ENCODE assay signal across 9 mouse cellular contexts in genomic region chr9:103364601-103365289, GRCm38 (mm10). TPM values are rescaled to one million over a fixed set of nuclear protein-coding genes. Genes with fewer than 3 reads are reported as not detected.
DNase-seq lines count a peak whose midpoint lies in the region; ATAC-seq and TF ChIP-seq lines count a peak whose summit lies in the region.
"Had no signal": no experiment of that assay in that cellular context is flagged by ENCODE, and none has a peak within 500 bp of the region (broad histone marks: within the 10 kb centered on the region; RNA-seq: fewer than 3 reads in every experiment).

No protein-coding gene starts in this region.

- no peak for TF ChIP-seq POLR2A in MEL (IDR thresholded peaks at IDR 0.05; ENCODE audit: control insufficient read depth in 1 of 2, insufficient read depth in 1 of 2, low read depth in 1 of 2, low read length in 2 of 2, poor library complexity in 1 of 2)

- H3K27ac ChIP-seq in MEL (ENCODE audit: control insufficient read depth, low read depth, low read length), result peak overlapping the region; percentile 78
- peak overlapping the region; percentile 98 for H3K27ac ChIP-seq in hindbrain, embryonic 16.5 days (ENCODE audit: low read depth, low read length)

- peaks cover 13 to 26% of the 10 kb centered on the region in 2 experiments for H3K4me1 ChIP-seq in MEL (ENCODE audit: control insufficient read depth in 1 of 2, insufficient read depth in 2 of 2, low read length in 2 of 2)
- peaks cover 18% of the 10 kb centered on the region for H3K4me1 ChIP-seq in hindbrain, embryonic 16.5 days (ENCODE audit: control insufficient read depth, insufficient read depth, low read depth, low read length)

- WGBS in hindbrain, embryonic 16.5 days, result 4% methylated on average over 65 of the region's 94 CpGs

- H3K79me2 ChIP-seq in MEL (ENCODE audit: control insufficient read depth, insufficient read depth, low read length, poor library complexity), result peaks cover 50% of the 10 kb centered on the region

- TF ChIP-seq EP300 in MEL (IDR thresholded peaks at IDR 0.05; ENCODE audit: low read depth in 1 of 2, low read length in 2 of 2), result no peak

- peaks cover 32 to 44% of the 10 kb centered on the region in 2 experiments for H3K36me3 ChIP-seq in MEL (ENCODE audit: control insufficient read depth in 1 of 2, insufficient read depth in 2 of 2, low read length in 2 of 2)
- 0 out of 2 replicates have a peak, but pooled peaks cover 2% of the 10 kb centered on the region for H3K36me3 ChIP-seq in hindbrain, embryonic 16.5 days (ENCODE audit: control insufficient read depth, insufficient read depth, low read length)

- no peak for TF ChIP-seq RAD21 in MEL (IDR thresholded peaks at IDR 0.05; ENCODE audit: low read depth, low read length)

- ATAC-seq in hindbrain, embryonic 16.5 days, result peak; percentile 25
- peak; percentile 26 for ATAC-seq in megakaryocyte, adult 5-6 weeks (ENCODE audit: poor library complexity, severe bottlenecking)

- peak; percentile 50 for DNase-seq in MEL (ENCODE audit: low read depth, low spot score)
- peak; percentile 72 to 75 for DNase-seq in cerebellum, postnatal 10 days
- peak; percentile 57 for DNase-seq in gastrocnemius, adult 18-20 months (ENCODE audit: low spot score)
- DNase-seq in left cerebral cortex, postnatal 10 days (ENCODE audit: extremely low spot score in 1 of 2, low spot score in 2 of 2), result peak; percentile 19 to 82
- DNase-seq in right cerebral cortex, postnatal 10 days (ENCODE audit: low spot score in 2 of 2), result peak; percentile 60 to 61
- peak; percentile 65 for DNase-seq in urinary bladder, postnatal 14 days (ENCODE audit: low spot score)

- no peaks in the 10 kb centered on the region for H3K27me3 ChIP-seq in MEL (ENCODE audit: control insufficient read depth in 1 of 2, insufficient read depth in 2 of 2, low read length in 2 of 2)
- H3K27me3 ChIP-seq in hindbrain, embryonic 16.5 days (replicated peaks; ENCODE audit: control insufficient read depth, insufficient read depth, low read length), result no peaks in the 10 kb centered on the region

- TF ChIP-seq CTCF in MEL (IDR thresholded peaks at IDR 0.05 in 2 of 3, conservative IDR thresholded peaks at IDR 0.05 in 1 of 3; ENCODE audit: control insufficient read depth in 1 of 3, insufficient read depth in 1 of 3, low read depth in 2 of 3, low read length in 3 of 3, poor library complexity in 1 of 3, severe bottlenecking in 1 of 3), result no peak

- peak overlapping the region; percentile 98 for H3K9ac ChIP-seq in MEL (ENCODE audit: control insufficient read depth, low read depth, low read length, poor library complexity, severe bottlenecking)
- H3K9ac ChIP-seq in hindbrain, embryonic 16.5 days (ENCODE audit: low read depth, low read length), result peak overlapping the region; percentile 94

- intact Hi-C loops in left cerebral cortex, postnatal 10 days (cut with DNase I), result loop anchor here (10.0 kb wide), 1 partner anchor 390 kb away; no protein-coding TSS in a partner anchor

- H3K4me2 ChIP-seq in hindbrain, embryonic 16.5 days (ENCODE audit: low read length), result peak overlapping the region; percentile 84

- H3K9me3 ChIP-seq in MEL (replicated peaks; ENCODE audit: insufficient read depth, low read length), result no peaks in the 10 kb centered on the region
- no peaks in the 10 kb centered on the region for H3K9me3 ChIP-seq in hindbrain, embryonic 16.5 days (ENCODE audit: control insufficient read depth, low read length)

- peak overlapping the region; percentile 88 to 97 for H3K4me3 ChIP-seq in MEL (ENCODE audit: control insufficient read depth in 1 of 2, insufficient read depth in 1 of 2, low read depth in 2 of 2, low read length in 2 of 2)
- peak overlapping the region; percentile 90 for H3K4me3 ChIP-seq in hindbrain, embryonic 16.5 days (ENCODE audit: low read length)

TF ChIP-seq in MEL, 35 proteins besides CTCF, POLR2A, EP300 and RAD21:
- TF ChIP-seq USF2 (IDR thresholded peaks at IDR 0.05; ENCODE audit: borderline replicate concordance in 1 of 2, insufficient read depth in 1 of 2, low read depth in 1 of 2, low read length in 2 of 2) (0 out of 4 replicates have a peak, but pooled peaks of 1 of the 2 experiments have one; percentile 18), ELF1 (IDR thresholded peaks at IDR 0.05; ENCODE audit: low read depth, low read length) (no peak), MAX (IDR thresholded peaks at IDR 0.05; ENCODE audit: low read length) (peak; percentile 82), POLR2AphosphoS2 (IDR thresholded peaks at IDR 0.05; ENCODE audit: low read length) (0 out of 2 replicates have a peak, but pooled peaks have one; percentile 23), USF1 (IDR thresholded peaks at IDR 0.05; ENCODE audit: low read depth, low read length) (peak; percentile 79)
TF ChIP-seq in MEL: peak in this region for 4.

RNA-seq across cellular contexts. Expression of gene Cdv3, which starts 0.9 kb away (rescaled TPM):
- 241 and 258 TPM in 2 replicates for total RNA-seq in MEL (2012; rRNA removed)
- polyA plus RNA-seq in MEL (2012; ENCODE audit: insufficient read depth in 1 of 2, insufficient read length in 2 of 2, low read depth in 1 of 2, low replicate concordance in 2 of 2, missing spikeins in 1 of 2), result 100 to 1,000 TPM; 115 to 232 TPM
- 100 to 1,000 TPM; 205 to 250 TPM for total RNA-seq in gastrocnemius, adult 18-20 months (2021)
- polyA plus RNA-seq in hindbrain, embryonic 16.5 days (2015; fragmentation: Nextera tagmentation; extraction: Ambion mirVana), result 78.5 and 91.0 TPM in 2 replicates
- total RNA-seq in left cerebral cortex, postnatal 10 days (2021), result 100 to 1,000 TPM; 101 to 107 TPM
- 68.3 and 69.7 TPM in 2 replicates for total RNA-seq in megakaryocyte, adult 5-6 weeks (2015)
- total RNA-seq in megakaryocyte, adult 5-6 weeks (2017), result 111 and 118 TPM in 2 replicates

RNA-seq across cellular contexts. Expression of gene Topbp1, which starts 59.7 kb away (rescaled TPM):
- 120 and 127 TPM in 2 replicates for total RNA-seq in MEL (2012; rRNA removed)
- polyA plus RNA-seq in MEL (2012; ENCODE audit: insufficient read depth in 1 of 2, insufficient read length in 2 of 2, low read depth in 1 of 2, low replicate concordance in 2 of 2, missing spikeins in 1 of 2), result 100 to 1,000 TPM; 216 to 756 TPM
- total RNA-seq in gastrocnemius, adult 18-20 months (2021), result 1 to 10 TPM; 6.6 to 6.9 TPM
- polyA plus RNA-seq in hindbrain, embryonic 16.5 days (2015; fragmentation: Nextera tagmentation; extraction: Ambion mirVana), result 17.6 and 21.4 TPM in 2 replicates
- total RNA-seq in left cerebral cortex, postnatal 10 days (2021), result 10 to 100 TPM; 26.0 to 27.4 TPM
- 111 and 113 TPM in 2 replicates for total RNA-seq in megakaryocyte, adult 5-6 weeks (2015)
- 130 and 151 TPM in 2 replicates for total RNA-seq in megakaryocyte, adult 5-6 weeks (2017)

RNA-seq across cellular contexts. Expression of gene 1300017J02Rik, which starts 59.9 kb away (rescaled TPM):
- total RNA-seq in MEL (2012; rRNA removed), result 0.07 and 0.62 TPM in 2 replicates
- 1 to 10 TPM in 1 of 2 experiments, not detected in 1; 2.6 TPM for polyA plus RNA-seq in MEL (2012; ENCODE audit: insufficient read depth in 1 of 2, insufficient read length in 2 of 2, low read depth in 1 of 2, low replicate concordance in 2 of 2, missing spikeins in 1 of 2)
- not detected for total RNA-seq in gastrocnemius, adult 18-20 months (2021)
- polyA plus RNA-seq in hindbrain, embryonic 16.5 days (2015; fragmentation: Nextera tagmentation; extraction: Ambion mirVana), result 1.0 and 1.4 TPM in 2 replicates
- under 1 TPM; 0.49 to 0.99 TPM for total RNA-seq in left cerebral cortex, postnatal 10 days (2021)
- 0.89 and 2.3 TPM in 2 replicates for total RNA-seq in megakaryocyte, adult 5-6 weeks (2015)
- total RNA-seq in megakaryocyte, adult 5-6 weeks (2017), result 1.7 and 2.4 TPM in 2 replicates
- polyA plus RNA-seq: large intestine, adult 2 months had no signal

Comparison
In these comparisons a context has a peak if more than half of its experiments do, and no peak if none do; other contexts are left out.
1. Peak in every context shown above with its lines: DNase-seq, ATAC-seq, H3K4me3 ChIP-seq and H3K27ac ChIP-seq.